Mouse (Mus musculus): ENCODE data around the gene Msi1. TPM values are rescaled to one million over a fixed set of nuclear protein-coding genes. Genes with fewer than 3 reads are reported as not detected.

The Msi1 gene
- polyA plus RNA-seq, 1 experiment, result 0.95 TPM

- WGBS, result 90% methylated on average over 38 of the region's 38 CpGs
- H3K4me3 ChIP-seq (replicated peaks; ENCODE audit: control insufficient read depth, low read depth, low read length), result no peak overlapping the region
- H3K27ac ChIP-seq (ENCODE audit: control insufficient read depth, insufficient read depth, low read depth, low read length, poor library complexity), result no peak overlapping the region; the same call in 1 of the 2 replicates
- no peaks in the 10 kb centered on the region for H3K4me1 ChIP-seq (ENCODE audit: control insufficient read depth, insufficient read depth, low read length)
- TF ChIP-seq CTCF (IDR thresholded peaks at IDR 0.05; ENCODE audit: control insufficient read depth, insufficient read depth, low read length) (no peak), POLR2A (IDR thresholded peaks at IDR 0.05; ENCODE audit: borderline replicate concordance, control insufficient read depth, low read depth, low read length) (no peak)
These were observed 53.2 kb downstream of the Msi1 start for GRCm38 (mm10) chr5:115482390-115483265.

GRCm38 (mm10) chr5:115483385-115483784 is 54.0 kb downstream of the Msi1 start:
- H3K27ac ChIP-seq (ENCODE audit: control insufficient read depth, insufficient read depth, low read depth, low read length, poor library complexity), result no peak overlapping the region
- WGBS, result 74% methylated on average over 6 of the region's 6 CpGs
- TF ChIP-seq CTCF (IDR thresholded peaks at IDR 0.05; ENCODE audit: control insufficient read depth, insufficient read depth, low read length) (no peak), POLR2A (IDR thresholded peaks at IDR 0.05; ENCODE audit: borderline replicate concordance, control insufficient read depth, low read depth, low read length) (no peak)
- H3K4me1 ChIP-seq (ENCODE audit: control insufficient read depth, insufficient read depth, low read length), result no peaks in the 10 kb centered on the region
- H3K4me3 ChIP-seq (replicated peaks; ENCODE audit: control insufficient read depth, low read depth, low read length), result no peak overlapping the region

DNA sequence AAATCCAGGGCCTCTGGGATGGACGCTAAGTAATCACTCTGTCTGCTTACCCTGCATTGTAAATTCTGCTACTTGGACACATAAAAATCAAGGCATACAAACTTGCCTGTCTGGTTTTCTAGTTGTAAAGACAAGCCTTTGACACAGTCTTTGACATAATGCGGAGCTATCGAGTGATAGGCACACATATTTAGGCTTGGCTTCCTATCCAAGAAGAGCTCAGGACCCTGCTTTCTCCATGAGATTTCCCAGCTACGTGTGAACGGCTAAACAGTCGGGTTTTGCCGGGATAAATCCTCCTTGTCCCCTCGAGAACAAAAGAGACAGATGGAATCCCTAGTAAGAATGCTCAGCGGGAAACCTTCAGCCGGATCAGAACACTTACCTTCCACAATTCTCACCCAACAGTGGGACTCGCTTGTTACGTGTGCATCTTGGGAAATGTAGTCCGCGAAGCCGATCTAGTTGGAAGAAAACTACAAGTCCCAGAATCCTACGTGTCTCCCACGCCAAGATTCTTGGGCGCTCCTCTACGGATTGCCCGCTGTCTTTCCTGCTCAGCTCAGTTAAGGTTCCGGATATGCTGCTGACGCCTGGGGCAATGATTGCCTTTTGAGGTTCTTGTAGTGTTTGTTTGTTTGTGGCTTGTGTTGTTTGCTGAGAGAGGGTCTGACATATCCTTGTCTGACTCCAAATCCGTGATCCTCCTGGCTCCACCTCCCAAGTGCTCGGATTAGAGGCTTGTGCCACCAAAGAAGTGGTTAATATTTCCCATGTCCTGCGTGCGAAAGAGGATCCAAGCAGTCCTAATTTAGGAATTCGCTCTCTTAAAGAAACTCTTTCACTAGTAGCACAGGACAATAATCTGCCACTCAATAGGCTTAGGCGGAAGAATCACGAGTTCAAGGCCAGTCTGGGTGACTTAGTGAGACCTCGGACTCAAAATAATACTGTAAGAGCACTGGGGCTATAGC is 54.8 kb downstream of the Msi1 start, which contains the start of gene Sirt4:
TSS of gene Sirt4 (minus strand) at position 779 of the 974 bp plus-strand sequence.
- WGBS, result 4% methylated on average over 30 of the region's 30 CpGs
- Histone ChIP-seq H3K27ac (ENCODE audit: control insufficient read depth, insufficient read depth, low read depth, low read length, poor library complexity) (0 out of 2 replicates have a peak within 1 kb of the TSS, but pooled peaks have one; percentile 7), H3K4me3 (replicated peaks; ENCODE audit: control insufficient read depth, low read depth, low read length) (peak within 1 kb of the TSS; percentile 68), H3K4me1 (ENCODE audit: control insufficient read depth, insufficient read depth, low read length) (peaks cover 2% of the 10 kb centered on the region)
- no peak for TF ChIP-seq CTCF (IDR thresholded peaks at IDR 0.05; ENCODE audit: control insufficient read depth, insufficient read depth, low read length)
- no peak for TF ChIP-seq POLR2A (IDR thresholded peaks at IDR 0.05; ENCODE audit: borderline replicate concordance, control insufficient read depth, low read depth, low read length)

GRCm38 (mm10) chr5:115484996-115485395 is 55.6 kb downstream of the Msi1 start:
- no peak overlapping the region for H3K4me3 ChIP-seq (replicated peaks; ENCODE audit: control insufficient read depth, low read depth, low read length)
- no peak overlapping the region for H3K27ac ChIP-seq (ENCODE audit: control insufficient read depth, insufficient read depth, low read depth, low read length, poor library complexity)
- 66% methylated on average over 5 of the region's 5 CpGs for whole genome bisulfite sequencing
- TF ChIP-seq POLR2A (IDR thresholded peaks at IDR 0.05; ENCODE audit: borderline replicate concordance, control insufficient read depth, low read depth, low read length), result no peak
- TF ChIP-seq CTCF (IDR thresholded peaks at IDR 0.05; ENCODE audit: control insufficient read depth, insufficient read depth, low read length), result no peak
- H3K4me1 ChIP-seq (ENCODE audit: control insufficient read depth, insufficient read depth, low read length), result peaks cover 2% of the 10 kb centered on the region

GRCm38 (mm10) chr5:115485489-115486205 is 56.2 kb downstream of the Msi1 start:
- H3K4me3 ChIP-seq (replicated peaks; ENCODE audit: control insufficient read depth, low read depth, low read length), result no peak overlapping the region
- no peak overlapping the region for H3K27ac ChIP-seq (ENCODE audit: control insufficient read depth, insufficient read depth, low read depth, low read length, poor library complexity)
- H3K4me1 ChIP-seq (ENCODE audit: control insufficient read depth, insufficient read depth, low read length), result peaks cover 2% of the 10 kb centered on the region
- WGBS, result 88% methylated on average over 18 of the region's 18 CpGs
- no peak for TF ChIP-seq CTCF (IDR thresholded peaks at IDR 0.05; ENCODE audit: control insufficient read depth, insufficient read depth, low read length)
- TF ChIP-seq POLR2A (IDR thresholded peaks at IDR 0.05; ENCODE audit: borderline replicate concordance, control insufficient read depth, low read depth, low read length), result no peak

DNA sequence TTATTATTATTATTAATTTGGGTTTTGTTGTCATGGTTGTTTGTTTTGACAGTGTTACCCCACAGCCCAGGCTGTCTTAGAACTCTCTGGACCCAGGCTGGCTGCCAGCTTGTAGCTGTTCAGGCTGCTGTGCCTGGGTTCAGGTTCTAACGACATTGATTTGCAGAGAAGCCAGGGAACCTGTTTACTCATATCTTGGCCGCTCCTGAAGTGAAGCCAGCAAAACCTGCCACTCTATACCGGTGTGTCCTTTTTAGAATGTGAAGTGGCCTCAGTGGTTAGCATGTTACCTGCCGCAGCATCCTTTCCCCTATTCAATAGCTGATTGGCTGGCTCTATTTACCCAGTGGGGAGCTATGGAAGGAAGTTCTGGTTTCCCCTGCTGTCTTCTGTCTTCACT is 57.3 kb downstream of the Msi1 start:
- Histone ChIP-seq H3K4me1 (ENCODE audit: control insufficient read depth, insufficient read depth, low read length) (peaks cover 2% of the 10 kb centered on the region), H3K4me3 (replicated peaks; ENCODE audit: control insufficient read depth, low read depth, low read length) (no peak overlapping the region), H3K27ac (ENCODE audit: control insufficient read depth, insufficient read depth, low read depth, low read length, poor library complexity) (no peak overlapping the region)
- 66% methylated on average over 4 of the region's 4 CpGs for WGBS
- no peak for TF ChIP-seq POLR2A (IDR thresholded peaks at IDR 0.05; ENCODE audit: borderline replicate concordance, control insufficient read depth, low read depth, low read length)
- no peak for TF ChIP-seq CTCF (IDR thresholded peaks at IDR 0.05; ENCODE audit: control insufficient read depth, insufficient read depth, low read length)

DNA sequence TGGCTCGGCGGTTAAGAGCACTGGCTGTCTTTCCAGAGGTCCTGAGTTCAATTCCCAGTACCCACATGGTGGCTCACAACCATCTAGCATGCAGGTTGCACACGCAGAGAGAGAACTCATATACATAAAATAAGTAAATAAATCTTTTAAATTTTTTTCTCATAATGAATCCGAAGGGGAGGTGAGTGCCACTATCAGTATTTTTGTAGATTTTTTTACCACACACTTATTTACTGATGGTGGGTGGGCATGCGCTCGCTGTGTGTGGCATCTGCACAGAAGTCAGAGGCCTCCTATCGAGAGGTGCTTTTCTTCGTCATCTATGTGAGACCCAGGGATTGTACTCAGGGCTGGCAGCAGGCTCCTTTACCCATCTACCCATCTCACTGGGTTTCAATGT is 58.0 kb downstream of the Msi1 start:
- Histone ChIP-seq H3K4me3 (replicated peaks; ENCODE audit: control insufficient read depth, low read depth, low read length) (no peak overlapping the region), H3K27ac (ENCODE audit: control insufficient read depth, insufficient read depth, low read depth, low read length, poor library complexity) (no peak overlapping the region), H3K4me1 (ENCODE audit: control insufficient read depth, insufficient read depth, low read length) (peaks cover 2% of the 10 kb centered on the region)
- WGBS, result 88% methylated on average over 8 of the region's 8 CpGs
- TF ChIP-seq POLR2A (IDR thresholded peaks at IDR 0.05; ENCODE audit: borderline replicate concordance, control insufficient read depth, low read depth, low read length), result no peak
- TF ChIP-seq CTCF (IDR thresholded peaks at IDR 0.05; ENCODE audit: control insufficient read depth, insufficient read depth, low read length), result no peak
